Mouse (Mus musculus) kidney, adult 8-10 months (tissue): ENCODE data around the gene Slc4a3.

Experiments used
- DNase-seq, 2 experiments: peaks; one replicate each; pipeline ENCODE4 v3.0.0; 2022

The Slc4a3 gene

DNA sequence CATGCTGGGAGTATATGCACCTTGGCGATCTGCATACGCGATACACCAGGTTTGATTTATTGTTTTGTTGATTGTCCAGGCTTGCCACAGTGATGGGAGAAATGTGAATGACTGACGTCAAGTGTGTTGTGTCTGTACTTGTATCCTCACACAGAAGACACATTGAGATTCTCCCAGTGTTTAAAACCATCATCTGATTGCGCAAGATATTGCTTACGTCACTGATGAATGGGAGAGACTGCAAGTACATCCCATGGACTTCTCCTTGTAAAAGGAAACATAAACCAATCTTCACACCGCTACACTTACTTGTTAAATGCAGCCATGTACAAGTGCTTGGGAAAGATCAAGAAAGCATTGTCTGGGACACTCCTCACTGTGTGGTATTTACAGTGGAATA lies 62.2 kb downstream of the Slc4a3 start:
- no peak for DNase-seq

- DNase-seq = no peak
These were observed 62.7 kb downstream of the Slc4a3 start for GRCm38 (mm10) chr1:75608625-75609263.

- no peak for DNase-seq
These were observed 63.2 kb downstream of the Slc4a3 start for GRCm38 (mm10) chr1:75609264-75609662.

DNA sequence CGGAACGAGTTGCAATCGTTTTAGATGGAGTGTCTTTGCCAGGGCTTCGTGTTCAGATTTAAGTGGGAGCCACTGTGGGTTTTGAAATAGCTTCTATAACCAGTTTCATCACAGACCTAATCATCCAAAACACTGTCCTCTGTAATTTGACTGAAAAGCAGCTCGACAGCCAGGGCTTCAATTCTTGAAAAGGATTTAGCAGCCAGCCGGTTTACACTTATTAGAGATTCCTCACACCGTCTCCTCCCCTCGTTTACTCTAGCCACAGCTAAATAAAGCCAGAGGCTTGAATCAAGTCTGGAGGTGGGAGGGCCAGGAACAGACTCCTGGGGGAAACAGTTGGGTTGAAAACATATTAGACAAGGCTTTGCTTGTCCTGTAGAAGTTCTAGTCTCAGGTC lies 64.5 kb downstream of the Slc4a3 start:
- no peak for DNase-seq
